Mouse (Mus musculus): ENCODE data around the gene Prmt7.

DNA sequence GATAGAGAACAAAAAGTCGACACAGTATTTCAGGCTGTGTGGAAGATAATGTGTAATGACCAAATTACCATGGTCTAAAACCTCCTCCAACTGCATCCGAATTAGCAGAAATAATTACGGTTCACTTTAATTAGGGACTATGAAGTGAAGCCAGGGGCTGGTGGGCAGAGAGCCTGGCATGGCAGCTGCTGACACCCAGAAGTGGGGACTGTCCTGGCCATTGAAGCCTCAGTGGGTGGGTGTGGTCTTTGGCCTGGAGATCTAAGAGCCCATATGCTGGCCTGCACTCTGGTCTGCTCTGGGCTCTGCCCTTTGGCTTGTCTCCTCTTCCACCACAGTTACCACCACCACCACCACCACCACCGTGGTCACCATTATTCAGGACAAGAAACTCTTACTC, 53.2 kb downstream of the Prmt7 start:
- no peak for TF ChIP-seq CTCF (IDR thresholded peaks at IDR 0.05; ENCODE audit: low read depth, low read length)
- TF ChIP-seq POLR2A (IDR thresholded peaks at IDR 0.05; ENCODE audit: extremely low read depth, insufficient read depth, low read length), result no peak
